Mouse (Mus musculus) heart, postnatal 14 days (tissue): ENCODE data around the gene Hist1h4h. TPM values are rescaled to one million over a fixed set of nuclear protein-coding genes. Genes with fewer than 3 reads are reported as not detected.

Experiments used
- DNase-seq, 2 experiments: peaks; one replicate each; pipeline ENCODE4 v3.0.0; 2021 to 2022
- intact Hi-C: fragments of 180-260 bp; cut with DNase I; formaldehyde crosslinking; loops from one replicate; pipeline ENCODE4 v1.15.1; 2025
- long read RNA-seq, 2 experiments: library from polyadenylated mRNA; stranded (forward); transcript quantifications; one replicate each; pipeline ENCODE4 v2.0.0; 2021
- total RNA-seq, 2 experiments: library from RNA; stranded (reverse); gene quantifications; 2 replicates each; pipeline ENCODE4 v1.2.3; 2021

Gene Hist1h4h
- 100 to 1,000 TPM; 465 to 538 TPM for total RNA-seq
- long read RNA-seq, experiment 1, transcript Hist1h4h-201 (1 exons, 470 nt) = major isoform, 37 of 37 reads
- long read RNA-seq, experiment 1, partial matches to known transcripts = 0 of 37 reads
- long read RNA-seq, experiment 1, other reads (novel, unspliced or antisense) = 0 of 37 reads
- long read RNA-seq, experiment 2, transcript Hist1h4h-201 (1 exons, 470 nt) = major isoform, 53 of 53 reads
- long read RNA-seq, experiment 2, partial matches to known transcripts = 0 of 53 reads
- long read RNA-seq, experiment 2, other reads (novel, unspliced or antisense) = 0 of 53 reads

- intact Hi-C loops = loop anchor here (5.0 kb wide), 1 partner anchor 51 kb away; the partner anchor contains the start of gene Hist1h4d
- peak; percentile 93 to 96 for DNase-seq
Measured at GRCm38 (mm10) chr13:23530901-23531875, at the start of gene Hist1h4h. Hist1h4h (plus strand) TSS chr13:23531050.

- DNase-seq = no peak
- intact Hi-C loops = no loop called here
Measured at GRCm38 (mm10) chr13:23483153-23483552, 47.7 kb upstream of the Hist1h4h start.

- intact Hi-C loops = no loop called here
- no peak for DNase-seq
Measured at GRCm38 (mm10) chr13:23485271-23485670, 45.6 kb upstream of the Hist1h4h start.

GRCm38 (mm10) chr13:23488400-23489322 is 42.2 kb upstream of the Hist1h4h start, which contains the start of gene Btn2a2:
Btn2a2 (minus strand) TSS chr13:23488857.
- intact Hi-C loops = no loop called here
- peak; percentile 42 to 58 for DNase-seq

GRCm38 (mm10) chr13:23490863-23491262 is 40.0 kb upstream of the Hist1h4h start:
- intact Hi-C loops = no loop called here
- DNase-seq = no peak

GRCm38 (mm10) chr13:23491263-23491662 is 39.6 kb upstream of the Hist1h4h start:
- intact Hi-C loops = no loop called here

GRCm38 (mm10) chr13:23491990-23492389 is 38.9 kb upstream of the Hist1h4h start:
- intact Hi-C loops = no loop called here
- no peak for DNase-seq

More at GRCm38 (mm10) chr13:23491263-23491662, 39.6 kb upstream of the Hist1h4h start:
- no peak for DNase-seq

- no peak for DNase-seq
- intact Hi-C loops = no loop called here
Measured at GRCm38 (mm10) chr13:23495526-23495925, 35.3 kb upstream of the Hist1h4h start.

GRCm38 (mm10) chr13:23497656-23498321 is 33.1 kb upstream of the Hist1h4h start:
- intact Hi-C loops = no loop called here
- no peak for DNase-seq

GRCm38 (mm10) chr13:23498653-23499052 is 32.2 kb upstream of the Hist1h4h start:
- intact Hi-C loops = no loop called here
- DNase-seq = no peak

- no peak for DNase-seq
- intact Hi-C loops = no loop called here
Measured at GRCm38 (mm10) chr13:23499943-23500342, 30.9 kb upstream of the Hist1h4h start.

GRCm38 (mm10) chr13:23500424-23501200 is 30.2 kb upstream of the Hist1h4h start:
- peak in 1 of 2 experiments; percentile 22 for DNase-seq
- intact Hi-C loops = no loop called here

- DNase-seq = no peak
- intact Hi-C loops = no loop called here
Measured at GRCm38 (mm10) chr13:23501511-23501910, 29.3 kb upstream of the Hist1h4h start.

- intact Hi-C loops = no loop called here
- DNase-seq = no peak
Measured at GRCm38 (mm10) chr13:23502031-23502567, 28.8 kb upstream of the Hist1h4h start.

- no peak for DNase-seq
- intact Hi-C loops = no loop called here
Measured at GRCm38 (mm10) chr13:23502916-23503315, 27.9 kb upstream of the Hist1h4h start.

- intact Hi-C loops = no loop called here
- DNase-seq = peak in 1 of 2 experiments; percentile 58
Measured at GRCm38 (mm10) chr13:23503797-23504196, 27.1 kb upstream of the Hist1h4h start.

GRCm38 (mm10) chr13:23505662-23506345 is 25.0 kb upstream of the Hist1h4h start:
- intact Hi-C loops = no loop called here
- DNase-seq = no peak

GRCm38 (mm10) chr13:23506351-23506750 is 24.5 kb upstream of the Hist1h4h start:
- no peak for DNase-seq
- intact Hi-C loops = no loop called here
